Mouse (Mus musculus): ENCODE measurements around the gene Myo16.

Gene Myo16

DNA sequence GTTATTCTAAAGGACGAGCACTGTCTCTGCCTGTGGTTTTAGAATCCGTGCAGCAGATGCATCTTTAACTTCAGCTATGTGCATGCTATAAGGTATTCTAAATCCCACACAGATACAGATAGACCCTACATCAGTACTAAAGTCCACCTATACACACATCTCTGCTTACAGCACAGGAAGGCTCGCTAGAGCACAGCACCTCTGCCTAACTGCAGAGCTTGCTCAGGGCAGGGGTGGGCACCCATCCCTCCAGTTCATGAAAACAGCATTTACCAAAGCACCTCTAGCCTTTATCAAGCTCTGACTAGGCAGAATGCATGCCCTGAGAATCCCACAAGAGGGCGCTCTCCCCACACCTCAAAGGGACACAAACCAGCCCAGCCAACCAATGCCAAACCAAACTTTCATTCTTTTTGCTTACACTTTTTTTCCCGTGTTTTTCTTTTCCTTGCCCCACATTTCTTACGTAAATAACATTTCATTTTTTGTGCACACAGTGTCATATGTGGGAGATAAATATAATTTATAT lies 261.0 kb downstream of the Myo16 start:
- peak; percentile 64 for DNase-seq (ENCODE audit: low spot score)

DNA sequence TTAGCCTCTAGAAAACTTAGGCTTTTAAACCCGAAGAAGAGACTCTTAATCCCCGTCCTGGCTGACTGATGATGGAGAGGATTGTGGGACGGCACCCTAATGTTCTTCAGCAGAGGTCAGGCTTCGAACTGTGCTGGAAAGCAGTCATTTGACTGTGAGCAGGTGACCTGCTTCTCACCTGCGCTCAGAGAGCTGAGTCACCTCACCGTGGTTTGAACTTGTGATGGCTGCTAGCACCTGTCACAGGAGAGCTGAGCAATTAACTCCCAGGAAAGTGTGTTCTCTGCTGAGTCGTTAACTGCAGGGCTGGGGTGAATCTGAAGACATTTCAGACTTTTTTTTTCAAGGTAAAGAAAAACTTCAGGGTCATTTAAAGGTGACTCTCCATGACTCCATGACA lies 261.6 kb downstream of the Myo16 start:
- DNase-seq (ENCODE audit: low spot score), result no peak

- DNase-seq (ENCODE audit: low spot score), result no peak
Measured at GRCm38 (mm10) chr8:10415885-10416284, 262.2 kb downstream of the Myo16 start.

GRCm38 (mm10) chr8:10416806-10417205 lies 263.1 kb downstream of the Myo16 start:
- DNase-seq (ENCODE audit: low spot score), result no peak

GRCm38 (mm10) chr8:10417281-10417680 lies 263.6 kb downstream of the Myo16 start:
- DNase-seq (ENCODE audit: low spot score), result no peak

DNA sequence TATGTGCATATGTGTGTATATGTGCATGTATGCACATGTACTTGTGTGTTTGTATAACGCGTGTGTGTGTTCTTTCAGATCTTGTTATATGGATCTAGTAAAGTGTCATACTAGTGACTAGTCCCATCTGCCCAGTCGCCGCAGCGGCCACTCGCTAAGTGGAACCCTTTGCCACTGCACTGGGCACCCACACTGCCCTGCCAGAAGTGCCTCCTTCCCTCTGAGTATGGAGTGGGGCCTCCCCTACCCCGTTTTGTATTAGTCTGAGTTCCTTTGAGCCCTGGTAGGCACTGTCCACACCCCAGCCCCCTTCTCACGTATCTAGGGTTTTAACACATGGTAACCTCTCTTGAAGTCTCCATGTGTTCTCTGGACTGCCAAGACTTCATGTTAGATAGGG lies 264.3 kb downstream of the Myo16 start:
- DNase-seq (ENCODE audit: low spot score), result no peak

GRCm38 (mm10) chr8:10418971-10419370 lies 265.3 kb downstream of the Myo16 start:
- DNase-seq (ENCODE audit: low spot score), result no peak

DNA sequence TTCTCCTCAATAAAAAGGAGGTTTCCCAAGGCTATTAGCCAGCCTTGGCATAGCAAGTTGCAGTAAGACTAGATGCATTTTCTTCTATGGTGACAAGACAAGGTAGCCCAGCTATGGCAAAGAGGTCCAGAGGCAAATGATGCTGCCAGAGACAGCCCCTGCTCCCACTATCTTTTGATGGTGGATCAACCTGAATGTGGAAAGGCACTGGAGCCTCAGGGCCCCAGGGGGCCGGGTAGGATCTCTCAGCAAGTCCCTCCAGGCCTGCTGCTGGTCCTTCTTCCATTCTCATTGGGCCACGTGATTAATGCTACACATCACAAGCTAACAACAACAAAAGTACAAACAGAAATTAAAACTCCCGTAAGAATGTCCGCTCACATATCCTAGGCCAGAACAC lies 266.0 kb downstream of the Myo16 start:
- DNase-seq (ENCODE audit: low spot score), result no peak

GRCm38 (mm10) chr8:10420551-10420950 lies 266.8 kb downstream of the Myo16 start:
- no peak for DNase-seq (ENCODE audit: low spot score)

- no peak for DNase-seq (ENCODE audit: low spot score)
Measured at GRCm38 (mm10) chr8:10421516-10422090, 267.9 kb downstream of the Myo16 start.

- no peak for DNase-seq (ENCODE audit: low spot score)
Measured at GRCm38 (mm10) chr8:10435492-10435891, 281.8 kb downstream of the Myo16 start.

DNA sequence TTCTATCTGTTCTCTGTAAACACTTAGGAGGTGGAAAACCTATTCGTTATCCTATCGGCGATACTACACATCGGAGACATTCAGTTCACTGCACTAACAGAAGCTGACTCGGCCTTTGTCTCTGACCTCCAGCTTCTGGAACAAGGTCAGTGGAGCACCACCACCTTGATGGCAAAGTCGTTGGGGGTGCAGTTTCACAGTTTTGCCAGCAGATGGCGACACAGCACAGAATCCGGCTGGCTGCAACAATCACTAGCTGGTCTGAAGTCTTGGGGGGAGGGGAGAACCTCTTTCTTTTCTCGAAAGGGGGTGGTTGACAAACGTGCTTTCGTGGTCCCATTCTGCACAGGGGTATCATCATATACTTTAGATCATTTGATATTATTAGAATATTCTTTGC lies 285.1 kb downstream of the Myo16 start:
- DNase-seq (ENCODE audit: low spot score), result peak; percentile 67

GRCm38 (mm10) chr8:10439595-10440453 lies 286.1 kb downstream of the Myo16 start:
- no peak for DNase-seq (ENCODE audit: low spot score)

GRCm38 (mm10) chr8:10442562-10442961 lies 288.9 kb downstream of the Myo16 start:
- DNase-seq (ENCODE audit: low spot score), result no peak

- no peak for DNase-seq (ENCODE audit: low spot score)
Measured at GRCm38 (mm10) chr8:10445011-10445410, 291.3 kb downstream of the Myo16 start.

DNA sequence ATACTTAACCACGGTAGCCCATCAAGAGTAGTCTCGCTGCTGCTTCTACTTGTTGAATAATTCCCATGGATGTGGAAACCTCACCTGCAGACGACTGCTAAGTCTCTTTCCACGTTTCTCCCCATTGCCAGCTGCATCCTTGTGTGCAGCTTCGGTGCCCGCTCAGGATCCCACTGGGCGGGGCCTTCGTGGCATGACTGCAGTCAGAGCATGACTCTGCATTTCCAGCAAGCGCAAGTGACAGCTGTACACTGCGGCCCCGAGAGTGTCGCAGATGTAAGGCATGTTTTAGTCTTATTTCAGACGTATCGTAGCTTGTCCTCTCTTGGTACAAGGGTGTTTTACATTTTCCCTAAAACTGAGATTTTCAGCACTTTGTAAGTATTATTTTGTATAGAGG lies 294.8 kb downstream of the Myo16 start:
- DNase-seq (ENCODE audit: low spot score), result no peak

DNA sequence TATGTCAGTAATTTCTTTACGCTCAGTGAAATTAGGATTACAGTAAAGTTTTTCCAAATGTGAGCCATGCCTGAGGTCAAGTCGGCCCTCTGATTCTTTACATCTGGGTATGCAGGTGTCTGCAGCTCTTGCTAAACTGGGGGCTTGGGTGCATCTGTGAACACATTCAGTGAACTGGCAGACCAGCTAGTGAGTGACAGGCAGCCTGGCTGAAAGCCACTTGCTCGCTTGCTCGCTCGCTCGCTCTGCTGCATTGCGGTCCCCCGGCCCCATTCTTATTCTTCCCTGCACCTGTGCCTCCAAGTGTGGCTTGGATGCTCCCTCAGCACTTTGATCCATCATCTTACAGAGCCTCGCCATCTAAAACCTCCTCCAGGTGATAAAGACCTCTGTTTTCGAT lies 299.3 kb downstream of the Myo16 start:
- no peak for DNase-seq (ENCODE audit: low spot score)

DNA sequence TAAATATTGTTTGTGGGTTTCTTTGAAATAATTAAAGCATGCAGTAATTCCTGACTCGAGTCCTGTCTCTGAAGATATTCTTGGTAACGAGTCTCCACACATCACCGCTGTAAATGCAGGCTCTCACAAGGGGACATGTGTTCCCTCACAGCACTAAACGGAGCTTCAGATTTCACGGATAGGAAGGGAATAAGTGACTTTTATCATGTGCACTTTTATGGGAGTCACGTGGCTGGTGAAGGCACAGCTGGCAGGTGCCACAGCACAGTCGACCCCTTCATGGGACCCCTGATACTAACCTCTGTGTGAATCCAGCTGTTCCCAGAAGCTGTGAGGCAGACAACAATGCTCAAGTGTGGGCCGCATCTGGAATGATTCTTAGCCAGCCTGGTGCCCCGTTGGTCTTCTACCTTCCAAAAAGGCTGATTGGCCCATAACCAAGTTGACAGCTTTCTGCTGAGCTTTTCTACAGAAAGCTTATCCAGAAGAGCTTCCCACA lies 304.5 kb downstream of the Myo16 start:
- no peak for DNase-seq (ENCODE audit: low spot score)

DNA sequence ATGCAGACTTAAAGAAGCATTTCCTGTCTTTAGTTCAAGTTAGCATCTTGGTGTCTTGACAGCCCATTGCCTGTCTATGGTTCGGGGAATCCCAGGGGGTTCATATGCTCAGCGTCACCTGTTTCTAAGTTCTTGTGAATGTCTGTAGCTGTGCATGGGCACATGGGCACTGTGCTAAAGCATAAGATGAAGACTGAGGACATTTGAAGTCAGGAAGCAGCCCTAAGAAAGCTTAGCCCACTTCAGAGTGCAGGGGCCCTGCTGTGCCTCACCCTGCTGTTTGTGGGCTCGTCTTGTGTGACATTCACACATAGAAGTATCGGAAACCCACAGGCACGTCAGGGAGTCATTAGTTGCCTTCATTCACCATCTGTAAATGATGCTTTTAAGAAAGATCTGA lies 308.6 kb downstream of the Myo16 start:
- no peak for DNase-seq (ENCODE audit: low spot score)

DNA sequence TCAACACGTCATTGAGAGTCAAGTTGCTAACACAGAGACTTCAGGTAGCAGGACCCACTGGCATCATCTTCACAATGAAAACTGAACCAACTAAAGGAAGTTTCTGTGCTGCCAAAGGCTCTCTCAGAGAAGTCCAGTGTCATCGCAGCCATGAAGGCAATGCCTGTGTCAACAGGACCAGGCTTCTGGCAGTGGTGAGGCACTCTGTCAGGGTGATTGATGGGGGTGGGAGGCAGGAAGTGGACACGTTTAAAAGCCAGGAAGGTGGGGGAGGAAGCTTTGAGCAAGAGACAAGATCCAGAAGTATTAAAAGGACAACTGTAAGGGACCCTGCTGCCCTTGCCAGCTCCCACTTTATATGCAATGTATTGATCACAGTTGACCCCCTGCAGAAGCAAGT lies 314.8 kb downstream of the Myo16 start:
- no peak for DNase-seq (ENCODE audit: low spot score)

DNA sequence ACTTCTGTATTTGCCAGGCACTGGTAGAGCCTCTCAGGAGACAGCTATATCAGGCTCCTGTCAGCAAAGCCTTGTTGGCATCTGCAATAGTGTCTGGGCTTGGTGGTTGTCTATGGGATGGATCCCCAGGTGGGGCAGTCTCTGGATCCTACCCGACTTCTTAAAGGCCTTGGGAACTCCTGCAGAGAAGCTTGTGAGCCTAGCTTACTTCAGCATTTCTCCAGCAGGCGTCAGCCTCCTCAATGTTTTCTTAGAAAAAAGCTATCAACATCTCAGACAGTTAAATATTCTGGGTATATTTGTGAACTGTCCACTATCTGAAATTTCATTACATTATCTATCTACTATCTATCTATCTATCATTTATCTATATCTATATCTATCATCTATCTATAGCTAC lies 315.9 kb downstream of the Myo16 start:
- no peak for DNase-seq (ENCODE audit: low spot score)

DNA sequence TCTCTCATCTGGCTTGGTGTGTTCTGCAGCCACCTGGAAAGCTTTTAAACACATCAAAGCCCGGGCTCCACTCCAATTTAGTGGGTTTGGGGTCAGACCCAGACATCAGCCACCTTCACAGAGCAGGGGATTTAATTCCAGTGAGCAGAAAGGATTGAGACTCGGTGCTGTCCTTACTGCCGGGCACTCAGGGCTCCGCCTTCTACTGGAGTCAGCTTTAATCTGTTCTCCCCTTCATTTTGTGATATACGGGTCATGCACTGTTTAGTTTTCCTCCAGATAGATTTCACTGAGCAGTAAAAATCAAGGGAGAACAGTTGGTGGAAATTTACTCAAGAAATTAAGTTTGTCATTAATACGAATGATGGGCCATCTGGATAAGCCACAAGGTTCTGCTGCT lies 316.6 kb downstream of the Myo16 start:
- DNase-seq (ENCODE audit: low spot score), result no peak

GRCm38 (mm10) chr8:10472371-10472770 lies 318.7 kb downstream of the Myo16 start:
- peak; percentile 25 for DNase-seq (ENCODE audit: low spot score)

All from left cerebral cortex, adult 11 months (tissue).